Mouse (Mus musculus): ENCODE results near the gene Ackr2. TPM values are rescaled to one million over a fixed set of nuclear protein-coding genes. Genes with fewer than 3 reads are reported as not detected.

The Ackr2 gene
- total and polyA plus RNA-seq, 3 experiments, result not detected

GRCm38 (mm10) chr9:121856649-121857416 lies 41.3 kb upstream of the Ackr2 start:
- H3K27ac ChIP-seq (ENCODE audit: control insufficient read depth, low read depth, low read length), result peak overlapping the region; percentile 34
- no peaks in the 10 kb centered on the region for H3K9me3 ChIP-seq (replicated peaks; ENCODE audit: insufficient read depth, low read length)
- H3K4me1 ChIP-seq (ENCODE audit: control insufficient read depth in 1 of 2, insufficient read depth in 2 of 2, low read length in 2 of 2), result peaks cover 6 to 10% of the 10 kb centered on the region in 2 experiments
- TF ChIP-seq BHLHE40 (IDR thresholded peaks at IDR 0.05; ENCODE audit: borderline replicate concordance, low read depth, low read length) (no peak), CHD1 (IDR thresholded peaks at IDR 0.05; ENCODE audit: low read depth, low read length) (peak; percentile 66; the same call in 1 of the 2 replicates), SMC3 (IDR thresholded peaks at IDR 0.05; ENCODE audit: low read depth, low read length) (no peak), CHD2 (IDR thresholded peaks at IDR 0.05; ENCODE audit: low read length) (no peak), RCOR1 (IDR thresholded peaks at IDR 0.05; ENCODE audit: low read depth, low read length) (no peak), ZMIZ1 (IDR thresholded peaks at IDR 0.05; ENCODE audit: low read depth, low read length) (no peak), SIN3A (IDR thresholded peaks at IDR 0.05; ENCODE audit: low read length) (peak; percentile 9; the same call in 1 of the 2 replicates), GATA1 (IDR thresholded peaks at IDR 0.05; ENCODE audit: low read depth, low read length) (no peak)
- peak overlapping the region; percentile 92 to 93 for H3K4me3 ChIP-seq (ENCODE audit: control insufficient read depth in 1 of 2, insufficient read depth in 1 of 2, low read depth in 2 of 2, low read length in 2 of 2)
- peak overlapping the region; percentile 85 for H3K9ac ChIP-seq (ENCODE audit: control insufficient read depth, low read depth, low read length, poor library complexity, severe bottlenecking)
- no peaks in the 10 kb centered on the region for H3K27me3 ChIP-seq (ENCODE audit: control insufficient read depth in 1 of 2, insufficient read depth in 2 of 2, low read length in 2 of 2)
- peaks cover 24% of the 10 kb centered on the region for H3K79me2 ChIP-seq (ENCODE audit: control insufficient read depth, insufficient read depth, low read length, poor library complexity)
- peak; percentile 46 for DNase-seq (ENCODE audit: low read depth, low spot score)
- H3K36me3 ChIP-seq (ENCODE audit: control insufficient read depth in 1 of 2, insufficient read depth in 2 of 2, low read length in 2 of 2), result peaks cover 5 to 22% of the 10 kb centered on the region in 2 experiments; a peak in 3 of 4 replicates

GRCm38 (mm10) chr9:121857474-121858152 lies 40.5 kb upstream of the Ackr2 start:
- DNase-seq (ENCODE audit: low read depth, low spot score), result peak; percentile 97
- TF ChIP-seq KAT2A (conservative IDR thresholded peaks at IDR 0.05; ENCODE audit: low read depth, low read length), result no peak; the same call in 1 of the 2 replicates
- peak; percentile 68; the same call in 1 of the 2 replicates for TF ChIP-seq POLR2AphosphoS2 (IDR thresholded peaks at IDR 0.05; ENCODE audit: low read length)
- 0 out of 2 replicates have a peak, but pooled peaks have one; percentile 53 for TF ChIP-seq TBP (IDR thresholded peaks at IDR 0.05; ENCODE audit: low read depth, low read length)
- TF ChIP-seq USF1 (IDR thresholded peaks at IDR 0.05; ENCODE audit: low read depth, low read length), result no peak
- TF ChIP-seq POLR2A (IDR thresholded peaks at IDR 0.05; ENCODE audit: control insufficient read depth in 1 of 2, insufficient read depth in 1 of 2, low read depth in 1 of 2, low read length in 2 of 2, poor library complexity in 1 of 2), result peak; percentile 86 to 93
- peak; percentile 68 for TF ChIP-seq MXI1 (IDR thresholded peaks at IDR 0.05; ENCODE audit: low read depth, low read length)
- TF ChIP-seq MAFK (IDR thresholded peaks at IDR 0.05; ENCODE audit: borderline replicate concordance, low read depth, low read length), result no peak
- peak; percentile 43 for TF ChIP-seq MAZ (IDR thresholded peaks at IDR 0.05; ENCODE audit: low read depth, low read length)
- TF ChIP-seq ELF1 (IDR thresholded peaks at IDR 0.05; ENCODE audit: low read depth, low read length), result peak; percentile 35; the same call in 1 of the 2 replicates
- no peak for TF ChIP-seq JUND (IDR thresholded peaks at IDR 0.05; ENCODE audit: low read depth, low read length)
- TF ChIP-seq ZNF384 (IDR thresholded peaks at IDR 0.05; ENCODE audit: low read depth, low read length), result no peak
- TF ChIP-seq ZKSCAN1 (IDR thresholded peaks at IDR 0.05; ENCODE audit: low read depth, low read length), result no peak
- peak; percentile 50; the same call in 1 of the 2 replicates for TF ChIP-seq HCFC1 (IDR thresholded peaks at IDR 0.05; ENCODE audit: low read depth, low read length)
- TF ChIP-seq NRF1 (IDR thresholded peaks at IDR 0.05; ENCODE audit: insufficient read depth, low read depth, low read length, poor library complexity, severe bottlenecking), result peak; percentile 75
- peak; percentile 56 for TF ChIP-seq SIN3A (IDR thresholded peaks at IDR 0.05; ENCODE audit: low read length)
- TF ChIP-seq ETS1 (IDR thresholded peaks at IDR 0.05; ENCODE audit: low read depth, low read length), result peak; percentile 30; the same call in 1 of the 2 replicates
- peak; percentile 78 for TF ChIP-seq ZMIZ1 (IDR thresholded peaks at IDR 0.05; ENCODE audit: low read depth, low read length)
- peak; percentile 60 for TF ChIP-seq NELFE (IDR thresholded peaks at IDR 0.05; ENCODE audit: low read depth, low read length)
- TF ChIP-seq TCF12 (IDR thresholded peaks at IDR 0.05; ENCODE audit: low read depth, low read length), result peak; percentile 41; the same call in 1 of the 2 replicates
- no peak; the same call in none of the 2 replicates for TF ChIP-seq MAX (IDR thresholded peaks at IDR 0.05; ENCODE audit: low read length)

More at GRCm38 (mm10) chr9:121857474-121858152, 40.5 kb upstream of the Ackr2 start:
- peaks cover 5 to 22% of the 10 kb centered on the region in 2 experiments; a peak in 3 of 4 replicates for H3K36me3 ChIP-seq (ENCODE audit: control insufficient read depth in 1 of 2, insufficient read depth in 2 of 2, low read length in 2 of 2)
- peaks cover 24% of the 10 kb centered on the region for H3K79me2 ChIP-seq (ENCODE audit: control insufficient read depth, insufficient read depth, low read length, poor library complexity)
- no peaks in the 10 kb centered on the region for H3K27me3 ChIP-seq (ENCODE audit: control insufficient read depth in 1 of 2, insufficient read depth in 2 of 2, low read length in 2 of 2)
- H3K4me1 ChIP-seq (ENCODE audit: control insufficient read depth in 1 of 2, insufficient read depth in 2 of 2, low read length in 2 of 2), result peaks cover 6 to 10% of the 10 kb centered on the region in 2 experiments
- H3K27ac ChIP-seq (ENCODE audit: control insufficient read depth, low read depth, low read length), result peak overlapping the region; percentile 94
- H3K9ac ChIP-seq (ENCODE audit: control insufficient read depth, low read depth, low read length, poor library complexity, severe bottlenecking), result peak overlapping the region; percentile 96
- H3K9me3 ChIP-seq (replicated peaks; ENCODE audit: insufficient read depth, low read length), result no peaks in the 10 kb centered on the region
- H3K4me3 ChIP-seq (ENCODE audit: control insufficient read depth in 1 of 2, insufficient read depth in 1 of 2, low read depth in 2 of 2, low read length in 2 of 2), result peak overlapping the region; percentile 92 to 93

Measured in MEL (cell line).